In genomic region chr6:129219897-129220517, GRCm38 (mm10) we compare ENCODE assay signal across 18 mouse cellular contexts. TPM values are rescaled to one million over a fixed set of nuclear protein-coding genes. Genes with fewer than 3 reads are reported as not detected.
DNase-seq lines count a peak whose midpoint lies in the region; ATAC-seq and TF ChIP-seq lines count a peak whose summit lies in the region.
"Had no signal": no experiment of that assay in that cellular context is flagged by ENCODE, and none has a peak within 500 bp of the region (broad histone marks: within the 10 kb centered on the region; RNA-seq: fewer than 3 reads in every experiment).

No protein-coding gene starts in this region.

- no peak for DNase-seq in gastrocnemius, adult 2 months
- DNase-seq in gastrocnemius, postnatal 25 days, result no peak
- DNase-seq in CD4-positive helper T cell, adult 2 months (ENCODE audit: low read depth, low spot score), result peak; percentile 56
- no peak for DNase-seq in lung, postnatal 0 days (ENCODE audit: low spot score)
- DNase-seq in thymus, postnatal 10 days (ENCODE audit: low spot score in 2 of 2), result no peak
- no peak for DNase-seq in MN1 (ENCODE audit: low spot score)
- DNase-seq: adrenal gland, postnatal 10 days; heart, postnatal 14 days; kidney, postnatal 25 days; layer of hippocampus, postnatal 36 days; right cerebral cortex, postnatal 25 days had no signal

- peak; percentile 39 for ATAC-seq in inflammation-experienced regulatory T-cells, adult 6 months
- no peak for ATAC-seq in lung, postnatal 0 days
- no peak for ATAC-seq in forebrain, embryonic 13.5 days
- ATAC-seq: hindbrain, postnatal 0 days; Patski had no signal

- no peak overlapping the region for H3K4me2 ChIP-seq in lung, postnatal 0 days (replicated peaks; ENCODE audit: low read depth, low read length)
- no peak overlapping the region for H3K4me2 ChIP-seq in forebrain, embryonic 13.5 days

- H3K9me3 ChIP-seq in lung, postnatal 0 days (ENCODE audit: low read length), result no peaks in the 10 kb centered on the region
- H3K9me3 ChIP-seq in forebrain, embryonic 13.5 days (replicated peaks), result no peaks in the 10 kb centered on the region
- H3K9me3 ChIP-seq: megakaryocyte, embryonic 14.5 days had no signal

- WGBS in lung, postnatal 0 days, result 54% methylated on average over 3 of the region's 3 CpGs
- WGBS in forebrain, embryonic 13.5 days, result 86% methylated on average over 3 of the region's 3 CpGs

- no peak overlapping the region for H3K4me3 ChIP-seq in gastrocnemius, adult 2 months
- H3K4me3 ChIP-seq in lung, postnatal 0 days (ENCODE audit: low read depth, low read length), result no peak overlapping the region
- H3K4me3 ChIP-seq in forebrain, embryonic 13.5 days, result no peak overlapping the region
- H3K4me3 ChIP-seq: megakaryocyte, embryonic 14.5 days; myocyte had no signal

- H3K9ac ChIP-seq in lung, postnatal 0 days (replicated peaks; ENCODE audit: low read depth), result no peak overlapping the region
- no peak overlapping the region for H3K9ac ChIP-seq in forebrain, embryonic 13.5 days

- intact Hi-C loops in gastrocnemius, adult 2 months (cut with DNase I), result no loop called here

- TF ChIP-seq EP300 in lung, postnatal 0 days (IDR thresholded peaks at IDR 0.05), result peak; percentile 21; the same call in 1 of the 2 replicates

- H3K27ac ChIP-seq in gastrocnemius, adult 2 months, result peak overlapping the region; percentile 90
- H3K27ac ChIP-seq in lung, postnatal 0 days (ENCODE audit: low read length), result no peak overlapping the region
- no peak overlapping the region for H3K27ac ChIP-seq in forebrain, embryonic 13.5 days
- H3K27ac ChIP-seq: hindbrain, postnatal 0 days had no signal

- no peaks in the 10 kb centered on the region for H3K27me3 ChIP-seq in lung, postnatal 0 days (replicated peaks; ENCODE audit: insufficient read depth, low read length)
- H3K27me3 ChIP-seq in forebrain, embryonic 13.5 days, result no peaks in the 10 kb centered on the region
- H3K27me3 ChIP-seq: megakaryocyte, embryonic 14.5 days; Patski had no signal

- peaks cover 4% of the 10 kb centered on the region; the same call in 1 of the 2 replicates for H3K4me1 ChIP-seq in lung, postnatal 0 days (ENCODE audit: insufficient read depth, low read depth, low read length)
- H3K4me1 ChIP-seq in forebrain, embryonic 13.5 days, result no peaks in the 10 kb centered on the region

- H3K36me3 ChIP-seq in lung, postnatal 0 days (ENCODE audit: insufficient read depth, low read length), result no peaks in the 10 kb centered on the region
- no peaks in the 10 kb centered on the region for H3K36me3 ChIP-seq in forebrain, embryonic 13.5 days (ENCODE audit: poor library complexity, severe bottlenecking)

- no peak for TF ChIP-seq CTCF in gastrocnemius, adult 2 months (IDR thresholded peaks at IDR 0.05)
- no peak for TF ChIP-seq CTCF in lung, postnatal 0 days (IDR thresholded peaks at IDR 0.05)

RNA-seq across cellular contexts. Expression of gene Clec2d, which starts 39.6 kb away (rescaled TPM):
- total RNA-seq in gastrocnemius, adult 2 months (2021), result 100 to 1,000 TPM in 1 of 2 experiments, 10 to 100 TPM in 1; 73.7 to 109 TPM
- total RNA-seq in gastrocnemius, postnatal 25 days (2021), result 10 to 100 TPM; 61.8 to 71.7 TPM
- polyA plus RNA-seq in inflammation-experienced regulatory T-cells, adult 6 months (2017; shearing (Covaris generic)), result 10 to 100 TPM; 12.0 to 41.7 (median 33.6) TPM
- polyA plus RNA-seq in lung, postnatal 0 days (2015; fragmentation: Nextera tagmentation; extraction: Ambion mirVana), result 4.5 and 5.1 TPM in 2 replicates
- polyA plus RNA-seq in forebrain, embryonic 13.5 days (2015; fragmentation: Nextera tagmentation; extraction: Ambion mirVana), result not detected in 2 replicates
- polyA plus RNA-seq: hindbrain, postnatal 0 days; limb, embryonic 11.5 days had no signal

RNA-seq across cellular contexts. Expression of gene Cd69, which starts 55.2 kb away (rescaled TPM):
- total RNA-seq in gastrocnemius, adult 2 months (2021), result not detected
- under 1 TPM in 1 of 2 experiments, not detected in 1; 0.19 TPM for total RNA-seq in gastrocnemius, postnatal 25 days (2021)
- 100 to 1,000 TPM; 152 to 264 (median 175) TPM for polyA plus RNA-seq in inflammation-experienced regulatory T-cells, adult 6 months (2017; shearing (Covaris generic))
- polyA plus RNA-seq in lung, postnatal 0 days (2015; fragmentation: Nextera tagmentation; extraction: Ambion mirVana), result 0.39 and 0.48 TPM in 2 replicates
- not detected in 2 replicates for polyA plus RNA-seq in forebrain, embryonic 13.5 days (2015; fragmentation: Nextera tagmentation; extraction: Ambion mirVana)
- total RNA-seq: hindbrain, postnatal 0 days; layer of hippocampus, postnatal 36 days had no signal
- polyA plus RNA-seq: hindbrain, postnatal 0 days; Patski had no signal

Comparison
In these comparisons a context has a peak if more than half of its experiments do, and no peak if none do; other contexts are left out.
1. RNA of gene Cd69, which starts 55.2 kb away (polyA plus RNA-seq): 152 to 264 TPM in inflammation-experienced regulatory T-cells, adult 6 months; 0.39 to 0.48 TPM in lung, postnatal 0 days and not detected in forebrain, embryonic 13.5 days; every median in the first group is over 100 times any median in the second.